Mouse (Mus musculus): Measurements from ENCODE around the gene Fshr. TPM values are rescaled to one million over a fixed set of nuclear protein-coding genes. Genes with fewer than 3 reads are reported as not detected.
"Not testable (repeated sequence)": the region's sequence is repeated elsewhere in the genome, so short reads cannot be mapped to it uniquely, and the experiment has no call there.

Gene Fshr
- not detected in 2 replicates for total RNA-seq (2015)
- total RNA-seq (2017) = not detected in 2 replicates

GRCm38 (mm10) chr17:89200575-89200974, at the start of gene Fshr:
Gene Fshr, minus strand, starts transcription at chr17:89200675.
- no peak for ATAC-seq (ENCODE audit: poor library complexity, severe bottlenecking)

DNA sequence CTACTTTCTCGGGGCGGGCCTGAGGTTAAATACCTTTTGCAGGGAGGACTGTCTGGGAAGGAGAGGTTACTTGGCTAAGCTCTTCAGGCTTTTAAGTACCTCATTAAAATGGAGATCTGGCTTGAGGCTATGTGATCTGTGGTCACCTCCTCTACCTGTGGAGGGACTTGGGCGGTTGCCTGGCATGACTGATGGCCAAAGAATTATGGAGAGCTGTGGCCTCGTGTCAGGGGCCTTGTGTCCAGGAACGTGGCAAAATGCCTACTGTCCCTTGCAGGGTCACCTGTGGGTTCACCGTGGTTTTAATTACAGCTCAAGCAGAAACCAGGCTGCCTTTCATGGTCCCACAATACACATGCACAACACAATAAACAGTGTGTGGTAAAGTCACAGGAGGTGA, 1.7 kb upstream of the Fshr start:
- no peak for ATAC-seq (ENCODE audit: poor library complexity, severe bottlenecking)

- ATAC-seq (ENCODE audit: poor library complexity, severe bottlenecking) = no peak
Observed at GRCm38 (mm10) chr17:89173545-89173944, 26.9 kb downstream of the Fshr start.

DNA sequence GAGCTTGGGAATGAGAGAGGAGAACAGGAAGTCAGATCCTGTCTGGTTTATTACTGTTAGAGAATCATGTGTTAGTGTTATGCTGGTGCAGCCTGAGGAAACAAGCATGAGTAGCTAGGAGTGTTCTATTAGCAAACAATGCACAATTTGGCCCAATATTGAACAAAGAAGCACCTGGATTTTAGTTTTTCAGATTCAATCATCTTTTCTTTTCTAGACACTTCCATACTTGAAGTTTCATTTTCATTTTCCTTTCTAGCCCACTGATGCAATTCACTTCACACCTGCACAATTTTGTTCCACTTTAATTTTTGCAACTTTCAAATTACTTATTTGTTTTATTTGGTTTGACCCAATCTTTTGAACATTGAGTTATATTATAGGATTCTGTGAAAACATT, 35.7 kb downstream of the Fshr start:
- no peak for ATAC-seq (ENCODE audit: poor library complexity, severe bottlenecking)

GRCm38 (mm10) chr17:89162475-89162874, 38.0 kb downstream of the Fshr start:
- no peak for ATAC-seq (ENCODE audit: poor library complexity, severe bottlenecking)

GRCm38 (mm10) chr17:89159343-89159742, 41.1 kb downstream of the Fshr start:
- not testable (repeated sequence) for ATAC-seq (ENCODE audit: poor library complexity, severe bottlenecking)

- ATAC-seq (ENCODE audit: poor library complexity, severe bottlenecking) = no peak
Observed at GRCm38 (mm10) chr17:89144806-89145205, 55.7 kb downstream of the Fshr start.

DNA sequence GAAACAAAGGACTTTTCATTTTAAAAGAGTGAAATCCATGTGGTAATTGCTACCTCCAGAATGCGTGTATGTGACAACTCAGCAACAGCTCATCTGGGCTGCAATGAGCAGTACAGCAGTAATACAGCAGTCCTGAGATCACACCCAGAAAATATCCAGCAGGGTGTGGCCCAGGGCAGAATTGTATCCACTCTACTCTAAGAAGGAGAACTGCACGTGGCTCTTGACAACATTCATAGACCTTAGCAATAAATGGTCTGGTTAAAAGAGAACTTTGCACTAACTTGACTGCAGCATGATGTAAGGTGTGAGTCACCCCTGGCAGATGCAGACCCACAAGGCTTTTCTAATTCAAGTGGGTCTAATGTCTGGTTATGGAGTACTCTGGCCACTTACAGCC, 80.5 kb downstream of the Fshr start:
- no peak for ATAC-seq (ENCODE audit: poor library complexity, severe bottlenecking)

GRCm38 (mm10) chr17:89119250-89119649, 81.2 kb downstream of the Fshr start:
- ATAC-seq (ENCODE audit: poor library complexity, severe bottlenecking) = no peak

DNA sequence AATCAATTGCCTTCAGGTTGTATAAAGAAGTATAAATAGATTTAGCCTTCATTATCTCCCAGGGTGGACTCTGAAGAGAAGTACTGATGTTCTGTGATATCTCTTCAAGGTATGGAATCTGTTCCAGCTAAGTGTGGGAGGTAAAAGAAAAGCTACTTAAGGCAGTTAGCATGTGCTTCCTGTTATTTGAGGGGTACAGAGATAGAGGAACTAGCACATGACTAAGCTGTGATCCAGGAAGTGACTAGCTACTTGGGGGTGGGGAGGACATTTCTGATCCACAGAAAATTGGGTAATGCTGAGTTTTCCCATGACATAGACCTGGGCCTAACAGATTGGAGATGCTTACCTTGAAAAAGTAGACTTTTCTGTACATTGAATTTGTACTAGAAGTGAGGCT, 86.5 kb downstream of the Fshr start:
- ATAC-seq (ENCODE audit: poor library complexity, severe bottlenecking) = peak; percentile 100

DNA sequence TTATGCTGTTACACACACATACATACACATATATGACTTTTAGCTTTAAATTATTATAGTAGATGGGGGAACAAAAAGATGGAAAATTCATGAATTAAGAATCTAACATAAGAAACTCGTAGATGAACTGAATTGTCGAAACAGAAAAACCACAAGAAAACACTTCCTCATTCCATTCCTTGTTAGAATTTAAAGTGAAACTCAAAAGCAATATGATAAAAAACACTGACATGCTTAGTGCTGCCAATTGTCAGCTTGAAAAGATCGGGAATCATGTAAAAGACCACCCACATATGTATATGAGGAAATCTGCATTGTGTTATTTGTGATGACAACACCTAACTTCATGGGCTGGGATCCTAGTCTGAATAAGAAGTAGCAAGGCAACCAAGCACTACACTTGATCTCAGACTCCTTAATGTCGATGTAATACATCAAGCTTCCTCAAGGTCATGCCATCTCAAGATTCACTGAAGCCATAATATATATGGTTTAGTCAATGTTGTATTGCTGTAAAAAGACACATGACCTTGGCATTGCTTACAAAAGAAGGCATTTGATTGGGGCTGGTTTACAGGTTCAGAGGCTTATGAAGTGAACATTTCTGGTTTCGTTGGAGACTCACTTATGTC, 99.6 kb downstream of the Fshr start:
- ATAC-seq (ENCODE audit: poor library complexity, severe bottlenecking) = peak; percentile 93

GRCm38 (mm10) chr17:89099733-89100132, 100.7 kb downstream of the Fshr start:
- peak; percentile 47 for ATAC-seq (ENCODE audit: poor library complexity, severe bottlenecking)

DNA sequence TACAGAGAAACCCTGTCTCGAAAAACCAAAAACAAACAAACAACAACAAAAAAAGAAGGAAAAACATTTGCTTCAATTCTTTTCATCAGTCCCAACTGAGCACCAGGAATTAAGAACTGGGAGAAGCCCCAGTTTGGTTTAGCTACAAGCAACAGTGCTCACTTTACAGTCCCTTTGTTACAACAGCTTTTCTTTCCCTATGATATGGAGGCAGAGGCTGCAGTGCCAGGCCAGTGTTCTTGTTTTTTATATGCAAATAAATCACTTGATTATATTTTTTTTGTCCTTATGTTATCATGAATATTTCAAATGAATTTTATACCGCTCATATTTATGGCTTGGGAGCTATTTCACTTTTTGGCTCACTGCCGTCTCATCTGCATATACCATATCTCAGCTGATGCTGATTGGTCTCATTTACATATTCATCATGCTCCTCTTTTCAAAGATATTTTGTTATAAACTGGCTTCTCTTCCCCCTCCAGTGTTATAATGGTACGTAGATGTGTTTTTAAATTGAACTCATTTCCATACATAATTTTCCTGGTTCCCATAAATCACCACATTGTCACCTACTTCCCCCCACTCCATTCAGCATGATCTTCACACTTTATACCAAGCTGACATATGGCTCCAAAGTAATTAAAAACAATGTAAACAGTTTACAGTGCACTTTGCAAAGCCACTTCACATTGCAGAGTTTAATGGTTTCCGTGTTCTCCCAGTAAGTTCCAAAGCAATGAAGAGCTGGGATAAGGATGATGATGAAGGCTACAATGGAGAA, 110.6 kb downstream of the Fshr start:
- no peak for ATAC-seq (ENCODE audit: poor library complexity, severe bottlenecking)

DNA sequence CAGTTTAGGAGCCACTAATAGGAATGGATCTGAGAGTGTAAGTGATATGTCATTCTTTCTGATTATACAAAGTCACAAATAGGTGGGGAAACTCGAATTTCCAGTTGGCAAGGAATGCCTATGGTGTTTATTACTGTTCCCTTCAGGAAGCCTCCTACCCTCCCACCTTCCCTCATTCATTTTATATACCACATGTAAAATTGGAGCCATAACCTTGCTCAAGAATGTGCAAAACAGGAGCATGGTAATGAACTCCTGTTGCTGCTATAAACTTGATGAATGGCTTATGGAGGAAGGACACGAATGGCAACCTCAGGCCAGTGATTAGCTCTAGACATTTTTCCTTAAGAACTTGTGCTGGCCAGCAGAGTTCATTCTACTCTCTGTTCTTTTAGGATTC, 117.6 kb downstream of the Fshr start:
- ATAC-seq (ENCODE audit: poor library complexity, severe bottlenecking) = no peak

DNA sequence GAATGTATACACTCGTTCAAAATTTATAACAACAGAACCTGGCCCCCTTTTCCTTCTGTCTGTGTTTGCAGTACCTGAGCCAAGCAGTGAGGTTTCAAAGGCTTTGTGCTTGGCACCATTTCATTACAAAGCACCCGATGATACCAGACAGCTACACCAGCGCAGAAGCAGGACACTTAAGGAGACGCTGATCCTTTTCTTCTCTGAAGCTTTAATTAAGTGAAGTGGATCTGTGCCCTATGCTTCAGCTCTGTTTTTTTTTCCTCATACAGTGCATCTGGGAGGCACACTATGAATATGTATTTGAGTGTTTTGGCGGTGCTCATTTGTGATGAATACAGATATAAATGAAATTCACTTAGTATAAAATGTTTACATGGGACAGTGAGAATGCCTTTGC, 120.8 kb downstream of the Fshr start:
- no peak for ATAC-seq (ENCODE audit: poor library complexity, severe bottlenecking)

- ATAC-seq (ENCODE audit: poor library complexity, severe bottlenecking) = peak; percentile 73
Observed at GRCm38 (mm10) chr17:89064327-89065095, 136.0 kb downstream of the Fshr start.

DNA sequence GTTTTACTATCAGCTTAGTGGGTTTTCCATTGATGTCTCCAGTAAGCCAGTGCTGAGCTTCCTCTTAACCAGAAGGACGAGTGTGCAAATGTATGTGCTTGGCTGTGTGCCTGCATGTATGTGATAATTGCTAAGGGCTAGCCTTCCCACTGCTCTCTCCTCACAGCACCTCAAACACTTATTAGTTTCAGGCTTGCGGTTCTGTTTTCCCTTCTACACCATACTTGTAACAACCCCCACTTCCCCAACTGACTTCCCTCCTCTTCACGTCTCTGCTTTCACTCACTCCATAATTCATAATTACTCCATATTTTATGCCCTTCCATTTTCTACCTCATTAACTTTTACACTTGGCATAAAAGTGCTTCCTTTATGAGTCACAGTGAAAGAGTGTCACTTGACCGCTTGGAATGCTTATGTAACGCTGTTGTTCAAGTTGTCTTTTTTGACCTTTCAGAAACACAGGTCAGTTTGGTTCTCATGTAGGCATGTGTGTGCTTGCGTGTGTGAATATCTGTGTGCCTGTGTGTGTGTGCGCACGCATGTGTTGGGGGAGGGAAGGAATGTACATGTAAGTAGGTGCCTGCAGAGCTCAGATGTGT, 138.0 kb downstream of the Fshr start:
- ATAC-seq (ENCODE audit: poor library complexity, severe bottlenecking) = peak; percentile 74

DNA sequence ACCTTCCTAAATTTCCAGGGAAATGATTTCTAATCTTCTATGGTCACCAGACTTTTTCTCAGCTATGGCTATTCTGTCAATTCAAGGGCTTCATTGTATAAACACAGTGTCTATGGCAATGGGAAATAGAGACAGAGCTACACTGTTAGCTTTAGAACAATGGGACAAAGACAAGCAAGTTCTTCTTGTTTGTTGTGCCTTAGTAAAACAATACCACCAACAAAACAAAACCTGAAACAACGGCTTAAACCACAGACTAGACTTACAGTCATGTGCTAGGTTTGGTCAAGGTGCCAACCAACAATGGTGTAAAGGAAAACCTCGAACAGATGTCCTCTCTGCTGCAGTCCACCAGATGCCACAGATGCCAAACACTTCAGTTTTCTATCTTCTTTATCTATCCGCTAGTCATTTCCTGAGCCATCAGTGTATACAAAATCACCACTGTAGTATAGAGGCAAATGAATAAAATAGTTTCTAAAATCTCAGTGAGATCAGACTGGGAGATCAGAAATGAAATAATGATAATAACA, 149.4 kb downstream of the Fshr start:
- no peak for ATAC-seq (ENCODE audit: poor library complexity, severe bottlenecking)

DNA sequence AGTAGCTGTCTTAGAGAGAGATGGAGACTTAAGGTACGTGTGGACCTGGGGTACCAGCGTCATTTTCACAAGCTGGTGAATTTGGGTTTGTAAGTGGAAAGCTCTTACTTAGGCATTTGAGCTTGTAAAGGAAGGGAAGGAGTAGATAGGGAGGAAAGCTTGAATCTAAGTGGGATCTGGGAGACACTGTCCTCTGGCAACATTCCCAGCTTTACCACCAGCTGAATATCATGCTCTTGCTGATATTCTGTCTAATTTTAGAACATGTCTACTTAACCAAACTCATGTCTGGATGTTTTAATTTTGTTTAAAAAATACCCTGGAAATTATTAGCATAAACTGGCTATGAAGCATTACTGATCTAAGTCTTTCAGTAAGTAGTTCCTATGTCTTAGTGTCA, 151.4 kb downstream of the Fshr start:
- ATAC-seq (ENCODE audit: poor library complexity, severe bottlenecking) = no peak

DNA sequence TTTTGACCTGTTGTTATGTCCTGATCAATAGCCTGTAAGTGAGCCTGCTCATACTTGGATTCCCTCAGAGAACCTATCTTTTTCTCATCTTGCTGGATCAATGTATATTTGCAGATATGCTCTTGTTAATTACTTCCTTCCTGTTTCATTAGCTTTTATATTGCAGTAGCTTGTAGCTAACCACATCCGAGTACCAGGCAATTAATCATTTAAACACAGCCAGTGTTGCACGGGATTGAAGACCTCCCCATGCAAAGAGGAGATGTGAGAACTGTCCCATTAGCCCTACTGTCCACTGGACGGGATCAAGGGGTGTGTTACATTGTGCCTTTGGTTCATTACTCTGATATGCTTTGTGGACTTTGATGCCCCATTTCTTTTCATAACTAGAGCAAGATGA, 154.5 kb downstream of the Fshr start:
- no peak for ATAC-seq (ENCODE audit: poor library complexity, severe bottlenecking)

GRCm38 (mm10) chr17:89036723-89037122, 163.8 kb downstream of the Fshr start:
- no peak for ATAC-seq (ENCODE audit: poor library complexity, severe bottlenecking)

Data from megakaryocyte, adult 5-6 weeks (primary cell).